Mouse (Mus musculus) adrenal gland, postnatal 14 days (tissue): ENCODE results near the gene Nid2. TPM values are rescaled to one million over a fixed set of nuclear protein-coding genes. Genes with fewer than 3 reads are reported as not detected.

Experiments
- DNase-seq: peaks from one replicate; pipeline ENCODE4 v3.0.0; 2021; ENCODE audit warnings: mixed read lengths
- total RNA-seq: library from RNA; stranded (reverse); gene quantifications from 2 replicates; pipeline ENCODE4 v1.2.3, GENCODE M21; 2021

Gene Nid2
- total RNA-seq, 1 experiment from 2014 or later, result 44.7 TPM

- DNase-seq, result no peak
Measured at GRCm38 (mm10) chr14:19858808-19859776, 108.0 kb downstream of the Nid2 start.

- DNase-seq, result no peak
Measured at GRCm38 (mm10) chr14:19860281-19860680, 109.2 kb downstream of the Nid2 start.

Other genes starting within 250 kb of the Nid2 start
- not detected in 2 replicates for gene Gm2244, start 201.3 kb upstream of the Nid2 start, total RNA-seq
- gene Gm2237, start 166.1 kb upstream of the Nid2 start, total RNA-seq, result 1.9 and 2.1 TPM in 2 replicates
- not detected in 2 replicates for gene Gm5458, start 148.7 kb upstream of the Nid2 start, total RNA-seq
- gene Rtraf, start 72.6 kb downstream of the Nid2 start, total RNA-seq, result 71.3 and 75.4 TPM in 2 replicates
- gene Gng2, start 226.4 kb downstream of the Nid2 start, total RNA-seq, result 32.7 and 44.4 TPM in 2 replicates